ENCODE assay signal across 8 mouse cellular contexts in the genomic region with DNA sequence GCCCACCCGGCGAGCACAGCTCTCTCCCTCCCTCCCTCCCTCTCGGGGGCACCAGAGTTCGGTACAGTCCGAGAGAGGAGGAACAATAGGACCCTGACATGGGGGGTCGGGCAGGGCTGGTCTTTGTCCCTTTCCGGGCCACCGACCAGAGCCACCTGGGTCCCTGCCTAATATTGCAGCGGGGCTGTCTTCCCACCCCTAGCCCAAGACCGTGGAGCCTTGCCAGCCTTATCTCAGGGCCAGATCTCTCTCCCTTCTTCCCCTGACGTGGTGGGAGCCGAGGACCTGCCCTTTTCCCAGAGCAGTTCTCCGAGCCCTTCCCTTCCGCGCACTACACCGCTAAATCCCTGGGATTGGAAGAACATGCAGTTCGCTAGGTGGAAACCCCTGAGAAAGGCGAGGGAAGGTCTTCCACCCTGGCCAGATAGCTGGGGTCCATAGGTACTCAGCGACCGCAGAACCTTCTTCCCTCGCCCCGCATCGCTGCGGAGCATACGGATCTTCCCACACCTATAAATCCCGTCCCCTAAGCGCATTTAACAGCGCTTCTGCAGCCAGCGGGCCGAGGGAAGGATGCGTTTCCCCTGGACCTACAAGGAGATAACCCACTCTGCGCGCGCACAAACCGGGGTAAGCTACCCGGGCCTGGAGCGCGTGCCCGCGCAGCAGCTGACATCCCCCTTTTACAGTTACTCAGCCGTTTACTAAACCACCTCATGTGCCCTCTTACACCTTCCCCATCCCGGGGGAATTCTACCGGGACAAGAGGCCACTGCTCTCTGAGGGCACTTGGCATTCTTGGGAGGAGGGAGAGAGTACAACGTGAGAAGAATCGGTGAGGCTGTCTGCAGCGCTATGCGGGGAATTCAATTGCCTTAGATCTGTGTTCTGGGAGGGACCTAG. TPM values are rescaled to one million over a fixed set of nuclear protein-coding genes. Genes with fewer than 3 reads are reported as not detected.
DNase-seq lines count a peak whose midpoint lies in the region; ATAC-seq and TF ChIP-seq lines count a peak whose summit lies in the region.

No protein-coding gene starts in this region.

- peaks cover 5 to 41% of the 10 kb centered on the region in 2 experiments; a peak in 3 of 4 replicates for H3K4me1 ChIP-seq in CH12.LX (ENCODE audit: control insufficient read depth in 1 of 2, insufficient read depth in 2 of 2)
- peaks cover 57% of the 10 kb centered on the region for H3K4me1 ChIP-seq in embryonic facial prominence, embryonic 14.5 days (ENCODE audit: control insufficient read depth, insufficient read depth, low read length)
- H3K4me1 ChIP-seq in hindbrain, embryonic 11.5 days (replicated peaks; ENCODE audit: control insufficient read depth, insufficient read depth, low read length): peaks cover 31% of the 10 kb centered on the region

- H3K36me3 ChIP-seq in CH12.LX (replicated peaks in 1 of 2; ENCODE audit: control insufficient read depth in 1 of 2, insufficient read depth in 1 of 2, low read length in 1 of 2): peaks cover 0 to 11% of the 10 kb centered on the region in 2 experiments
- H3K36me3 ChIP-seq in embryonic facial prominence, embryonic 14.5 days (ENCODE audit: control insufficient read depth, insufficient read depth, low read length): no peaks in the 10 kb centered on the region
- no peaks in the 10 kb centered on the region for H3K36me3 ChIP-seq in hindbrain, embryonic 11.5 days (ENCODE audit: control insufficient read depth, insufficient read depth, low read length)

- no peaks in the 10 kb centered on the region for H3K79me2 ChIP-seq in CH12.LX (replicated peaks; ENCODE audit: control insufficient read depth, extremely low read depth, insufficient read depth, poor library complexity, severe bottlenecking)

- in situ Hi-C loops in CH12.LX (cut with MboI; ENCODE audit: low pct_ligation_motif_present, low pct_unique_long_range_greater_than_20kb, low sequenced_read_pairs): no loop called here

- no peak for TF ChIP-seq RAD21 in CH12.LX (IDR thresholded peaks at IDR 0.05; ENCODE audit: low read depth, low read length)

- dilution Hi-C loops in CH12.LX (cut with MboI; ENCODE audit: extremely low pct_ligation_motif_present, extremely low pct_unique_long_range_greater_than_20kb, low sequenced_read_pairs): no loop called here

- peaks cover 2% of the 10 kb centered on the region for H3K27me3 ChIP-seq in CH12.LX (replicated peaks)
- no peaks in the 10 kb centered on the region for H3K27me3 ChIP-seq in embryonic facial prominence, embryonic 14.5 days (replicated peaks; ENCODE audit: control insufficient read depth, insufficient read depth, low read length)
- H3K27me3 ChIP-seq in hindbrain, embryonic 11.5 days (ENCODE audit: control insufficient read depth, insufficient read depth, low read length): no peaks in the 10 kb centered on the region

- WGBS in embryonic facial prominence, embryonic 14.5 days: 0% methylated on average over 46 of the region's 47 CpGs
- WGBS in hindbrain, embryonic 11.5 days: under 1% methylated on average over 39 of the region's 47 CpGs

- H3K9me3 ChIP-seq in CH12.LX (replicated peaks; ENCODE audit: low read length): no peaks in the 10 kb centered on the region
- no peaks in the 10 kb centered on the region for H3K9me3 ChIP-seq in embryonic facial prominence, embryonic 14.5 days (ENCODE audit: control insufficient read depth, low read length)
- H3K9me3 ChIP-seq in hindbrain, embryonic 11.5 days (ENCODE audit: control insufficient read depth, low read length): no peaks in the 10 kb centered on the region

- TF ChIP-seq CTCF in CH12.LX (conservative IDR thresholded peaks at IDR 0.05 in 1 of 2, IDR thresholded peaks at IDR 0.05 in 1 of 2; ENCODE audit: low read depth in 2 of 2, low read length in 2 of 2): no peak

- H3K27ac ChIP-seq in CH12.LX (ENCODE audit: insufficient read depth, low read depth): no peak overlapping the region
- peak overlapping the region; percentile 81 for H3K27ac ChIP-seq in embryonic facial prominence, embryonic 14.5 days (replicated peaks; ENCODE audit: low read depth, low read length)
- peak overlapping the region; percentile 97 for H3K27ac ChIP-seq in hindbrain, embryonic 11.5 days (ENCODE audit: low read depth, low read length)

- no peak for TF ChIP-seq EP300 in CH12.LX (IDR thresholded peaks at IDR 0.05; ENCODE audit: low read length)

- H3K4me2 ChIP-seq in CH12.LX (ENCODE audit: insufficient read depth, low read depth, poor library complexity, severe bottlenecking): 0 out of 2 replicates have a peak overlapping the region, but pooled peaks have one; percentile 11
- peak overlapping the region; percentile 85 for H3K4me2 ChIP-seq in embryonic facial prominence, embryonic 14.5 days (ENCODE audit: low read depth, low read length)
- H3K4me2 ChIP-seq in hindbrain, embryonic 11.5 days (replicated peaks; ENCODE audit: low read depth, low read length): peak overlapping the region; percentile 80

- TF ChIP-seq POLR2A in CH12.LX (IDR thresholded peaks at IDR 0.05; ENCODE audit: low read depth, low read length): no peak

- no peak for DNase-seq in CH12.LX (ENCODE audit: extremely low read depth)
- peak; percentile 49 for DNase-seq in adrenal gland, postnatal 10 days
- DNase-seq in embryonic facial prominence, embryonic 14.5 days (ENCODE audit: low spot score): peak; percentile 61
- peak; percentile 76 for DNase-seq in hindbrain, embryonic 11.5 days (ENCODE audit: low spot score)
- DNase-seq in layer of hippocampus, postnatal 25 days (ENCODE audit: extremely low spot score in 1 of 2, low spot score in 1 of 2): peak; percentile 42 to 53
- peak; percentile 72 for DNase-seq in lung, postnatal 25 days (ENCODE audit: low spot score)
- DNase-seq in right cerebral cortex, postnatal 25 days: peak; percentile 58

- ATAC-seq in embryonic facial prominence, embryonic 14.5 days (ENCODE audit: low read depth): peak; percentile 10
- peak; percentile 71 for ATAC-seq in hindbrain, embryonic 11.5 days (ENCODE audit: low FRiP score)
- no peak for ATAC-seq in monocyte, adult 5-6 weeks (replicated peaks; ENCODE audit: insufficient number of reproducible peaks, low FRiP score, low TSS enrichment, poor library complexity, severe bottlenecking)

- H3K4me3 ChIP-seq in CH12.LX (replicated peaks in 1 of 3; ENCODE audit: low read depth in 2 of 3, low read length in 2 of 3, poor library complexity in 1 of 3): peak overlapping the region; percentile 38 to 61 (median 53)
- H3K4me3 ChIP-seq in embryonic facial prominence, embryonic 14.5 days (ENCODE audit: low read depth, low read length): peak overlapping the region; percentile 70
- peak overlapping the region; percentile 88 for H3K4me3 ChIP-seq in hindbrain, embryonic 11.5 days (ENCODE audit: low read depth, low read length)

- peak overlapping the region; percentile 39; the same call in 1 of the 2 replicates for H3K9ac ChIP-seq in CH12.LX (ENCODE audit: insufficient read depth, low read depth)
- H3K9ac ChIP-seq in embryonic facial prominence, embryonic 14.5 days (ENCODE audit: low read depth, low read length): peak overlapping the region; percentile 72
- H3K9ac ChIP-seq in hindbrain, embryonic 11.5 days (ENCODE audit: low read depth, low read length): peak overlapping the region; percentile 84

TF ChIP-seq in CH12.LX, 34 proteins besides CTCF, POLR2A, EP300 and RAD21:
- no peak for TF ChIP-seq POLR2AphosphoS2 (IDR thresholded peaks at IDR 0.05; ENCODE audit: low read depth, low read length)
- no peak for TF ChIP-seq MYC (IDR thresholded peaks at IDR 0.05; ENCODE audit: low read depth, low read length)
- TF ChIP-seq CHD2 (IDR thresholded peaks at IDR 0.05; ENCODE audit: low read length): no peak
- no peak for TF ChIP-seq MAFK (IDR thresholded peaks at IDR 0.05; ENCODE audit: insufficient replicate concordance, low read length)
- no peak for TF ChIP-seq HCFC1 (IDR thresholded peaks at IDR 0.05; ENCODE audit: low read depth, low read length)
TF ChIP-seq in CH12.LX: peak in this region for 0.

RNA-seq across cellular contexts. Expression of a gene that starts 0.9 kb away (rescaled TPM):
- 14.0 and 14.6 TPM in 2 replicates for total RNA-seq in CH12.LX (2012; rRNA removed)
- total RNA-seq in CH12.LX (2014; rRNA removed): 14.6 and 15.2 TPM in 2 replicates
- polyA plus RNA-seq in CH12.LX (2012; ENCODE audit: insufficient read length, low read depth): 25.1 and 32.4 TPM in 2 replicates
- total RNA-seq in adrenal gland, postnatal 10 days (2021): 10 to 100 TPM; 19.8 to 22.1 TPM
- 4.2 and 4.7 TPM in 2 replicates for polyA plus RNA-seq in embryonic facial prominence, embryonic 14.5 days (2014; fragmentation: Nextera tagmentation; extraction: Ambion mirVana)
- polyA plus RNA-seq in hindbrain, embryonic 11.5 days (2014; fragmentation: Nextera tagmentation; extraction: Ambion mirVana): 17.2 and 17.8 TPM in 2 replicates
- 10 to 100 TPM; 66.6 to 71.3 TPM for total RNA-seq in layer of hippocampus, postnatal 25 days (2021)
- total RNA-seq in monocyte, adult 5-6 weeks (2017): 0.32 to 1.4 TPM in 2 of 3 replicates, not detected in the other

RNA-seq across cellular contexts. Expression of a gene that starts 29.9 kb away (rescaled TPM):
- total RNA-seq in CH12.LX (2012; rRNA removed) (not detected in 2 replicates), CH12.LX (2014; rRNA removed) (not detected in 2 replicates)
- not detected in 2 replicates for polyA plus RNA-seq in CH12.LX (2012; ENCODE audit: insufficient read length, low read depth)
- 1 to 10 TPM in 1 of 2 experiments, under 1 TPM in 1; 0.96 to 1.1 TPM for total RNA-seq in adrenal gland, postnatal 10 days (2021)
- 0.58 and 0.64 TPM in 2 replicates for polyA plus RNA-seq in embryonic facial prominence, embryonic 14.5 days (2014; fragmentation: Nextera tagmentation; extraction: Ambion mirVana)
- 1.2 and 1.8 TPM in 2 replicates for polyA plus RNA-seq in hindbrain, embryonic 11.5 days (2014; fragmentation: Nextera tagmentation; extraction: Ambion mirVana)
- 1 to 10 TPM; 5.0 to 5.1 TPM for total RNA-seq in layer of hippocampus, postnatal 25 days (2021)
- not detected in 3 replicates for total RNA-seq in monocyte, adult 5-6 weeks (2017)

RNA-seq across cellular contexts. Expression of a gene that starts 58.0 kb away (rescaled TPM):
- total RNA-seq in CH12.LX (2012; rRNA removed) (not detected in 2 replicates), CH12.LX (2014; rRNA removed) (not detected in 2 replicates)
- not detected in 2 replicates for polyA plus RNA-seq in CH12.LX (2012; ENCODE audit: insufficient read length, low read depth)
- 1 to 10 TPM; 1.6 to 2.2 TPM for total RNA-seq in adrenal gland, postnatal 10 days (2021)
- 5.8 and 8.5 TPM in 2 replicates for polyA plus RNA-seq in embryonic facial prominence, embryonic 14.5 days (2014; fragmentation: Nextera tagmentation; extraction: Ambion mirVana)
- 11.0 and 11.7 TPM in 2 replicates for polyA plus RNA-seq in hindbrain, embryonic 11.5 days (2014; fragmentation: Nextera tagmentation; extraction: Ambion mirVana)
- total RNA-seq in layer of hippocampus, postnatal 25 days (2021): 100 to 1,000 TPM; 172 to 174 TPM
- total RNA-seq in monocyte, adult 5-6 weeks (2017): not detected in 3 replicates

Comparison
In these comparisons a context has a peak if more than half of its experiments do, and no peak if none do; other contexts are left out.
1. H3K4me2 ChIP-seq: peak in every context shown above with its lines; median percentile 85 in embryonic facial prominence, embryonic 14.5 days; 80 in hindbrain, embryonic 11.5 days; 11 in CH12.LX.
2. RNA of a gene that starts 58.0 kb away (total RNA-seq): 172 to 174 TPM in layer of hippocampus, postnatal 25 days; 1.6 to 2.2 TPM in adrenal gland, postnatal 10 days, not detected in CH12.LX and not detected in monocyte, adult 5-6 weeks; every median in the first group is over 10 times any median in the second.
3. Peak in every context shown above with its lines, with median percentiles within 50 percentile points of each other: H3K4me3 ChIP-seq and H3K9ac ChIP-seq.